Mouse (Mus musculus) kidney, adult 11 months (tissue): ENCODE data around the gene Ankrd23.

ENCODE experiments used
- DNase-seq: peaks from one replicate; pipeline ENCODE4 v3.0.0; 2022

The Ankrd23 gene

GRCm38 (mm10) chr1:36562388-36562787 lies 25.7 kb upstream of the Ankrd23 start:
- no peak for DNase-seq

- peak; percentile 75 for DNase-seq
Measured at GRCm38 (mm10) chr1:36560903-36561302, 24.2 kb upstream of the Ankrd23 start.

- no peak for DNase-seq
Measured at GRCm38 (mm10) chr1:36559888-36560287, 23.2 kb upstream of the Ankrd23 start.

DNA sequence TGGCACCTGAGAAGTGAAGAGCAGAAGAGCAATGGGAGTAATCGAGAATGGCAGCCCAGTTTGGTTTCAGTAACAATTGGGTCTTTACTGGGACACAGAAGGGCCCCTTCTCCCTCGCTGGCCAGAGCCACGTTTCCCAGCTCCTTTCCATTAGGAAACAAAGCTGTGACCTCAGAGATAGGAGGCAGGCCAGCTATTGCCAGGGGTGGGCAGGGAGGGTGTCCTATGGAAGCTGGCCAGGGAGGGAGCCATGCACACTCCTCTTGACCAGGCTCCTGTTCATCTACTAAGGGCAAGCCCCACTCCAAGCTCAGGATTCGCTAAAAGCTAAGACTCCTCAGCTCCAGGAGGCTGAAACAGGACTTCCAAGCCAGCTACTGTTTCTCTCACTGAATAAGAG lies 22.6 kb upstream of the Ankrd23 start:
- DNase-seq, result no peak

- no peak for DNase-seq
Measured at GRCm38 (mm10) chr1:36558031-36558993, 21.6 kb upstream of the Ankrd23 start, which contains the start of gene Sema4c. Gene Sema4c, minus strand, starts transcription at chr1:36558349.

DNA sequence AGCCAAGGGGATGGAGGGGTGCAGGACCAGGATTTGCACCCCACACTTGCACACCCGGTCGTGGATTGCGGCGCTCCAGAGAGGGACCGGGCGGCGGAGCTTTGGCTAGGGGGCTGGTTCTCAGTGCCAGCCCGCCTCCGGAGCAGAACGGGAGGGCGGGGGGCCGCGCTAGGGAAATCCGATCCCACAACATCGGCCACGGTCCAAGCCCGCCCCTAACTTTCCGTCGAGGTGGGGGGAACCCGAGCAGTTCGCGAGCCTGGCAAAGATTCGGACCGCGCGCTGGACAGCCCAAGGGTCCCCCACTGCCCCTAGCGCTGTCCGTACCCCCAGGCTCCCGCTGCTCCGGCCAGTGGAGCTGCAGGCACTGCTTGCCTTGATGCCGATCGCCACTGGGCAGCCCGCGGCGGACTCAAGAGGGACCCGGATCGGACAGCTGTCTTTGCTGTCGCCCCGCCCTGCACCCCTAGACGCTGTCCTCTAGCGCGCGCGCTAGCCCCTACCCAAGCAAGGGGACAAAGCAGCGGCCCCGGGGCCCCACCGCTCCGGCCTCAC lies 20.9 kb upstream of the Ankrd23 start:
- peak; percentile 71 for DNase-seq

DNA sequence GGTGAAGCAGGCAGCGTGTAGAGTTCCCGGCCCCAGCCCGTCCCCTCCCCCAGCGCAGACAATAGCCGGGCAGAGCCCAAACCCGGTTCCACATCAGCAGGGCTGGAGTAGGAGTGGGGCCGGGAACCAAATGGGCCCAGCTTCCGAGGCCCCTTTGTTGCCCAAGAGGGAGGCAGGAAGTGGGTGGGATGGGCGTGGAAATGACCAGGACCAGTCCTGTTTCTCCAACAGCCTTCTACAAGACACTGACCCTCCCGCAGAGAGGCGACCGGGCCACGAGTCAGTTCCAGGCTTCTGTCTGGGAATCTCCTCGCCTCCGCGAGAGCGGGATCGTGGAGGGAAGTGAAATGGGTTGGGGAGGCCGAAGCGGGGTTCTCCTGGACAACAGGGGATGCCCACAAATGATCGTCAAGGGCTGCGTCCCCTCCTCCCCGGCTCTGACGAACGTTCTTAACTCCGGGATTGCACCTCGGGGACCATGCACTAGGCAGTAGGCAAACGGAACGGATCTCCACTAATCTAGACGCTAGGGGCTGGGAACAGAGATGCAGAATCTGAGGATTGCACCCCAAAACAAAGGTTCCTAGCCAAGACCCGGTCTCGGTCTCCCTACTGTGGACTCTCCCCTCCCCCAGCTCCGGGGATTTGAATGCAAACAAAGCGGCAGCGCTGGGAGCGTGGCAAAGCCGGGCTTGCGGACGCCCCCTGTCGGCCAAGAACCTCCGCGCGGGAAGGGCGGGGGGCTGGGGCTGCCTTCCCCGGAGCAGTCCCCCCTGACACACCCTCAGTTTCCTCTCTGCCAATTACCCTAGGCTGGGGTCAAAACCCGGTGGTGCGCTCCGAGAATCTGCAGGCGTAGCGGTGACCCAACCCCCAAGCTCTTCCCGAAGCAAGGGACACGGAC lies 20.1 kb upstream of the Ankrd23 start:
- peak; percentile 84 for DNase-seq

GRCm38 (mm10) chr1:36555798-36556395 lies 19.2 kb upstream of the Ankrd23 start:
- no peak for DNase-seq

- peak; percentile 59 for DNase-seq
Measured at GRCm38 (mm10) chr1:36554633-36555399, 18.1 kb upstream of the Ankrd23 start.

- DNase-seq, result no peak
Measured at GRCm38 (mm10) chr1:36552506-36552905, 15.8 kb upstream of the Ankrd23 start.

GRCm38 (mm10) chr1:36551904-36552303 lies 15.2 kb upstream of the Ankrd23 start:
- no peak for DNase-seq

DNA sequence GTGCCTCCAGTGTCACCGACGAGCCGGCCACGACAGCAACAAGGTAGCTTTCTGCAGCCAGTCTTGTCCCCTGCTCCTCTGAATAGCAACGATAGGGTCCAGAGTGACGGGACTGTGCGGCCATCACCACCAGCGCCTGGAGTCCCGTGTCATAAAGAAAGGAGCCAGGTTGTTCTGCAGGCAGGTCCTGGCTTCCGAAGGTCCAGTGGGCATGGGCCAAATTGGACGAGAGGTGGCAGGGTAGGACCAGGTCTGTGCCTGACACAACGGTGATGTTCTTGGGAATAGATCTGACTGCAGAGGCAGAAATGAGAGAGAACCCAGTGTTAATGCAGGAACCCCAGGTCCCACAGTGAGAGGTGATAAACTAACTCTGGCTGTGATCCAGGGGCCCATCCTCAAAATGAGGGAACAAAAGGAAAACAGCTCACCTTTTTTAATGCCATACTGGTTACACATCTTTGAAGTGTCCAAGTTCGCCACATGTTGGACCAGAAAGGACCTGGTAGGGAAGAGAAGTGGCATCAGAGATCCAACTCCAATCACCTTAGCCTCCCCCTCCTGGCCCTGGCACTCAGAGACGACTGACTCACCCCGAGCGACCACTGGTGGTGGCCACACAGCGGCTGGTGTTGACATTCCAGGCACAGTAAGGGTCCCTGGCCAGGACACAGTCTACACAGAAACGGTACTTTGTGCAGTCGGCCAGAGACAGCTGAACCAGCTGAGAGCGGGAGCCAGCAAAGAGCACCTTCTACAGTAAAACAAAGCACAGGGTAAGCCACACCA lies 13.6 kb upstream of the Ankrd23 start:
- no peak for DNase-seq

GRCm38 (mm10) chr1:36549491-36549890 lies 12.8 kb upstream of the Ankrd23 start:
- no peak for DNase-seq

- no peak for DNase-seq
Measured at GRCm38 (mm10) chr1:36548771-36549170, 12.1 kb upstream of the Ankrd23 start.

DNA sequence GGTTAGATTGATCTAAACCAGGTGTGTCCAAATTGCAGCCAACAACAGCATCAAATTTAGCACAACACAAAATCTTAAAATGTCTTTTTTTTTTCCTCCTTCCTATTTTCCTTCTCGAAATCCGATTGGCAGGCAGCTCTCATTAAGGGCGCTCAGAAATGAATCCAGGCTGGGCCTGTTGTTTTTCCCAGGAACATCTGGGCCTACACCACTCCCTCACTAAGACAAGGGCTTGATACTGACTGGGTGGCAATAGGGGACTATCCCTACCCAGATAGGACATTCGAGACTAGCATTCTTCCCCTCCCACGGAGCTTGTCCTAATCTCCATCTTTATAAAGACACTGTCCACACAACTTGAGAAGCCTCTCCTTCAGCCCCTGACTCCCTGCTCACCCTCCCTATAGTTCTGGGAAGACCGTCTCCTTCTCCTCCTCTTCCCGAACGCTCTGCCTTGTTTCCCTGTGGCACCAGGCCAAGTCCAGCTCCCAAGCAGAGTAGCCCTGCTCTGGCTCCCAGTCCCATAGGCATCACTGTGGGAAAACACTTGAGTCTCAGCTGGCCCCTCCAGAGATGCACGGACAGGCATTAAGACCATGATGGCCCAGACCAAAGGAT lies 11.4 kb upstream of the Ankrd23 start:
- no peak for DNase-seq

DNA sequence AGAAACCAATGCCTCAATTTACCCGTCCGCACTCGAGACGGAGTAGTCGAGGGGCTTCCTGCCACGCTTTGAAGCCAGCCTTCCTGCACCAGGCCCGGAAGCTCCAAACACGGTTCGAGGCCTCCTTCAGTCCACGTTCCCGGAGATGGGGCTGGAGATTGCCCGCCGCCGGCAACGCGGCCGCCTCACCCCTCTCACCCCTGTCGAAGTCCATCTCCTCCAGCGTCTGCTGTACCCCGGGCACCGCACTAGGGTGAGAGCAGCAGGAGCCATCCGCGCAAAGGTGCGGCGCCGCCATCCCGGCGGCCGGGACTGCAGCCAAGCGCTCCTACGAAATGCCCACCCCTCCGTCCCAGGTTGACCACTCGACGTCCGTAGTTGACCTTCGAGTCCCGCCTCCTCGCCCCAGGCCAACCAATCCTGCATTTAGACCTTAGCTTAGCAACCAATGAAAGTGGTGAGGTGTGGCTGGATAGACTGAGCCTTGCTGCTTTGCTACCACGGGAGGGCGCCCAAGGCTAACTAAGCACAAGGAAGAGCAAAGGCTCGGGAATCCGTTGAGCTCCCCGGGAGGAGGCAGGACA lies 10.3 kb upstream of the Ankrd23 start, which contains the start of gene Ankrd39:
TSS of gene Ankrd39 (minus strand) at position 558 of the 584 bp plus-strand sequence.
- DNase-seq, result peak; percentile 99

DNA sequence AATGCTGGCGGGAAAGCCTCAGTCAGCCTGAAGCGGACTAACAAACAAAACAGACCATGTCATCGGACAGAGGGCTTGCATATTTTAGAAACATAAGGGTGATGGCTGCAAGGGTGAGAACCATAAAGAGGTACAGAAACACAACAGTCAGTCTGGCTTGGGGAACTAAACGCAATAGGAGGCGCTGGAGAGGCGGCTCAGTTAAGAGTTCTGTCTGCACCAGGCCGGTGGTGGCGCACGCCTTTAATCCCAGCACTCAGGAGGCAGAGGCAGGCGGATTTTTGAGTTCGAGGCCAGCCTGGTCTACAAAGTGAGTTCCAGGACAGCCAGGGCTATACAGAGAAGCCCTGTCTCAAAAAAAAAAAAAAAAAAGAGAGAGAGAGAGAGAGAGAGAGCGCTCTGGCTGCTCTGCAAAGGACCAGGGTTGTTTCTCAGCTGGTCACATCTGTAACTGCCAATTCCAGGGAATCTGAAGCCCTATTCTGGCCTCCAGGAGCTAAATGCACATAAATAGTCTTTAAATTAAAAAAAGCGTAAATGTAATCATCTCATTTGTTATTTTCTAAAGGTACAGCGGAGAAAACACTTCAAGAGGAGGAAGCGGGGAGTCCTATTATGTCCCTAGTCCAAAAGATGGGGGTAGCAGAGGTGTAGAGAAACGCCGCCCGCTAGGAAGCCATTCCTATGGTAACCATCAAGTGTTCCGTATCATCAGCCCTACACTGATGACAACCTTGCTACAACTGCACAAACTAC lies 9.3 kb upstream of the Ankrd23 start:
- no peak for DNase-seq

DNA sequence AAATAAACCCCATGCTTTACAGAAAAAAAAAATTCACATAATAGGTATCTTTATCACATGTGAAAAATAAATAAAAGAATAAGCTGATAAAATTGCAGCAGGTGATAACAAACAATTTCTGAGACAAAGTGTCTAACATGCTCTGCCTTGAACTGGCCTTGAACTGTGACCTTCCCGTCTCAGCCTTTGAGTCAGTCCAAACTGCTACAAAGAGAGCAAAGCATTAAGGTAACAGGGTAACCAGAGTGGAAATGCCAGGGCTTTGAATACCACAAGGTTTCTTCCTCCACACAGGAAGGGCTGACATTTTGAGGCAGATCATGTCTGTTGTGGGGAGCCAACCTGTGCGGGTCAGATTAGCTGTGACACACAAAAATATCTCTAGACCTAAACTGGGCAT lies 8.7 kb upstream of the Ankrd23 start:
- no peak for DNase-seq

- DNase-seq, result no peak
Measured at GRCm38 (mm10) chr1:36542925-36543324, 6.2 kb upstream of the Ankrd23 start.
